Mouse (Mus musculus) cerebellum, adult 11 months (tissue): ENCODE measurements at regions not wholly inside any gene's neighbourhood (a gene's known extent, or its start where the extent isn't known, plus 50 kb on each side); places are given as distances from the start of the nearest gene placed in this dataset.
A peak's percentile ranks its signal among the peaks of the same experiment; 100 is the strongest.

Experiments used
- DNase-seq: peaks from one replicate; pipeline ENCODE4 v3.0.0; 2022

GRCm38 (mm10) chr5:118380422-118381293 is 135.6 kb downstream of the 2410131K14Rik start:
- DNase-seq, result no peak

GRCm38 (mm10) chr5:118381294-118381675 is 136.3 kb downstream of the 2410131K14Rik start:
- DNase-seq, result no peak

GRCm38 (mm10) chr5:118386126-118386525 is 141.1 kb downstream of the 2410131K14Rik start:
- no peak for DNase-seq

GRCm38 (mm10) chr5:118388419-118388818 is 143.4 kb downstream of the 2410131K14Rik start:
- DNase-seq, result no peak

GRCm38 (mm10) chr5:118390691-118391373 is 145.8 kb downstream of the 2410131K14Rik start:
- no peak for DNase-seq

GRCm38 (mm10) chr5:118392932-118393487 is 148.0 kb downstream of the 2410131K14Rik start:
- DNase-seq, result no peak

- no peak for DNase-seq
Measured at GRCm38 (mm10) chr5:118394051-118394450, 149.0 kb downstream of the 2410131K14Rik start.

GRCm38 (mm10) chr5:118396004-118396725 is 151.1 kb downstream of the 2410131K14Rik start:
- peak; percentile 23 for DNase-seq

- no peak for DNase-seq
Measured at GRCm38 (mm10) chr5:118400926-118401325, 155.9 kb downstream of the 2410131K14Rik start.

GRCm38 (mm10) chr5:118404398-118404797 is 156.1 kb upstream of the Med13l start:
- no peak for DNase-seq

GRCm38 (mm10) chr5:118405421-118405820 is 155.1 kb upstream of the Med13l start:
- DNase-seq, result no peak

- no peak for DNase-seq
Measured at GRCm38 (mm10) chr5:118407451-118407850, 153.0 kb upstream of the Med13l start.

GRCm38 (mm10) chr5:118407973-118408372 is 152.5 kb upstream of the Med13l start:
- DNase-seq, result no peak

GRCm38 (mm10) chr5:118408826-118409225 is 151.7 kb upstream of the Med13l start:
- DNase-seq, result no peak

- peak; percentile 80 for DNase-seq
Measured at GRCm38 (mm10) chr5:118413428-118414282, 146.8 kb upstream of the Med13l start.

GRCm38 (mm10) chr5:118419344-118420037 is 141.0 kb upstream of the Med13l start:
- no peak for DNase-seq

GRCm38 (mm10) chr5:118421884-118422821 is 138.3 kb upstream of the Med13l start:
- peak; percentile 36 for DNase-seq

GRCm38 (mm10) chr5:118424177-118424576 is 136.3 kb upstream of the Med13l start:
- DNase-seq, result no peak

GRCm38 (mm10) chr5:118424764-118425568 is 135.5 kb upstream of the Med13l start:
- no peak for DNase-seq
